In genomic region chr3:85819319-85819718, GRCm38 (mm10) we compare ENCODE assay signal across 21 mouse cellular contexts. TPM values are rescaled to one million over a fixed set of nuclear protein-coding genes. Genes with fewer than 3 reads are reported as not detected.
"Had no signal": no experiment of that assay in that cellular context is flagged by ENCODE, and none has a peak within 500 bp of the region (broad histone marks: within the 10 kb centered on the region; RNA-seq: fewer than 3 reads in every experiment).

No protein-coding gene starts in this region.

- H3K4me1 ChIP-seq: midbrain, embryonic 10.5 days; midbrain, embryonic 12.5 days; neural tube, embryonic 13.5 days; neural tube, embryonic 15.5 days had no signal

- H3K27me3 ChIP-seq: midbrain, embryonic 12.5 days; neural tube, embryonic 13.5 days; neural tube, embryonic 15.5 days had no signal

- H3K4me2 ChIP-seq: lung, embryonic 14.5 days; midbrain, embryonic 12.5 days; neural tube, embryonic 13.5 days; neural tube, embryonic 15.5 days had no signal

- H3K27ac ChIP-seq: midbrain, embryonic 10.5 days; midbrain, embryonic 12.5 days; neural tube, embryonic 13.5 days; neural tube, embryonic 15.5 days had no signal

- H3K9ac ChIP-seq: lung, embryonic 14.5 days; midbrain, embryonic 12.5 days; neural tube, embryonic 13.5 days; neural tube, embryonic 15.5 days had no signal

- DNase-seq: lung, adult 18-20 months; lung, embryonic 14.5 days; lung, postnatal 10 days; lung, postnatal 4 days; midbrain, embryonic 14.5 days; retina, postnatal 1 day; right cerebral cortex, adult 18-20 months; right cerebral cortex, postnatal 25 days; right cerebral cortex, postnatal 4 days; spleen, adult 18-20 months; thymus, adult 18-20 months; thymus, postnatal 14 days; thymus, postnatal 36 days had no signal

- H3K36me3 ChIP-seq: midbrain, embryonic 10.5 days; midbrain, embryonic 12.5 days; neural tube, embryonic 13.5 days; neural tube, embryonic 15.5 days had no signal

- H3K9me3 ChIP-seq: midbrain, embryonic 10.5 days; midbrain, embryonic 12.5 days; neural tube, embryonic 13.5 days; neural tube, embryonic 15.5 days had no signal

- ATAC-seq: midbrain, embryonic 16.5 days had no signal

- H3K4me3 ChIP-seq: midbrain, embryonic 10.5 days; midbrain, embryonic 12.5 days; myocyte; neural tube, embryonic 13.5 days; neural tube, embryonic 15.5 days had no signal

RNA-seq across cellular contexts. Expression of gene Fam160a1, which starts 2.2 kb away (rescaled TPM):
- total RNA-seq: megakaryocyte, adult 5-6 weeks; megakaryocyte-erythroid progenitor cell, adult 5-6 weeks had no signal
